Mouse (Mus musculus) heart, adult 2 months (tissue): ENCODE data around the gene 9130023H24Rik. TPM values are rescaled to one million over a fixed set of nuclear protein-coding genes. Genes with fewer than 3 reads are reported as not detected.

Experiments used
- DNase-seq, 2 experiments: peaks; one replicate each; pipeline ENCODE4 v3.0.0; 2021
- H3K27ac ChIP-seq: fragments of 200-600 bp; 2 replicates; pipeline ENCODE4 v1.8.1; 2022
- H3K27me3 ChIP-seq: fragments of 200-500 bp; 2 replicates; pipeline ENCODE4 v1.6.1; 2012; ENCODE audit warnings: mild to moderate bottlenecking, low read length, inconsistent platforms, mixed read lengths; ENCODE audit not compliant: control insufficient read depth, insufficient read depth
- H3K36me3 ChIP-seq: fragments of 200-500 bp; 2 replicates; pipeline ENCODE4 v1.6.1; 2012; ENCODE audit warnings: low read length, inconsistent platforms; ENCODE audit not compliant: control insufficient read depth, insufficient read depth
- H3K4me1 ChIP-seq: fragments of 200-500 bp; 2 replicates; pipeline ENCODE4 v1.6.1; 2011; ENCODE audit warnings: low read length; ENCODE audit not compliant: control insufficient read depth, insufficient read depth
- H3K4me3 ChIP-seq: fragments of 200-600 bp; 2 replicates; pipeline ENCODE4 v1.8.1; 2022
- H3K79me2 ChIP-seq: fragments of 200-500 bp; replicated peaks from 2 replicates; pipeline ENCODE4 v1.6.1; 2012; ENCODE audit warnings: mild to moderate bottlenecking, inconsistent platforms, low read length, moderate library complexity, mixed read lengths; ENCODE audit not compliant: control insufficient read depth, insufficient read depth
- H3K9ac ChIP-seq: fragments of 200-500 bp; 2 replicates; pipeline ENCODE4 v1.6.1; 2012; ENCODE audit warnings: low read depth, mild to moderate bottlenecking, control low read depth, inconsistent platforms, low read length, mixed read lengths
- CTCF ChIP-seq: fragments of 200-600 bp; IDR thresholded peaks from 2 replicates; pipeline ENCODE4 v1.8.1; 2022; ENCODE audit warnings: antibody characterized with exemption, mild to moderate bottlenecking, moderate library complexity
- EP300 ChIP-seq: fragments of 200-500 bp; IDR thresholded peaks from 2 replicates; pipeline ENCODE4 v1.6.1; 2011; ENCODE audit warnings: low read depth, low read length, control low read depth; ENCODE audit not compliant: insufficient read depth
- POLR2A ChIP-seq: fragments of 200-500 bp; IDR thresholded peaks from 2 replicates; pipeline ENCODE4 v1.6.1; 2011; ENCODE audit warnings: mild to moderate bottlenecking, low read depth, low read length, control low read depth; ENCODE audit not compliant: insufficient read depth
- WGBS: fragments of 180-500 bp; shearing (Covaris S2); methylation state at CpG from one replicate; pipeline ENCODE4 v1.1.7; 2018; 5-methylcytosine and 5-hydroxymethylcytosine counted together
- intact Hi-C: fragments of 180-260 bp; cut with DNase I; formaldehyde crosslinking; loops from one replicate; pipeline ENCODE4 v1.15.1; 2025
- polyA plus RNA-seq: library from polyadenylated mRNA; depleted of rRNA; stranded (reverse); fragments of >200 nt; gene quantifications from 2 replicates; pipeline ENCODE4 v1.2.3, GENCODE M21; 2012
- total RNA-seq, 2 experiments: library from RNA; stranded (reverse); gene quantifications; 2 replicates each; pipeline ENCODE4 v1.2.3; 2021

The 9130023H24Rik gene
- total and polyA plus RNA-seq, 3 experiments: 1.7 to 3.6 (median 3.2) TPM

DNA sequence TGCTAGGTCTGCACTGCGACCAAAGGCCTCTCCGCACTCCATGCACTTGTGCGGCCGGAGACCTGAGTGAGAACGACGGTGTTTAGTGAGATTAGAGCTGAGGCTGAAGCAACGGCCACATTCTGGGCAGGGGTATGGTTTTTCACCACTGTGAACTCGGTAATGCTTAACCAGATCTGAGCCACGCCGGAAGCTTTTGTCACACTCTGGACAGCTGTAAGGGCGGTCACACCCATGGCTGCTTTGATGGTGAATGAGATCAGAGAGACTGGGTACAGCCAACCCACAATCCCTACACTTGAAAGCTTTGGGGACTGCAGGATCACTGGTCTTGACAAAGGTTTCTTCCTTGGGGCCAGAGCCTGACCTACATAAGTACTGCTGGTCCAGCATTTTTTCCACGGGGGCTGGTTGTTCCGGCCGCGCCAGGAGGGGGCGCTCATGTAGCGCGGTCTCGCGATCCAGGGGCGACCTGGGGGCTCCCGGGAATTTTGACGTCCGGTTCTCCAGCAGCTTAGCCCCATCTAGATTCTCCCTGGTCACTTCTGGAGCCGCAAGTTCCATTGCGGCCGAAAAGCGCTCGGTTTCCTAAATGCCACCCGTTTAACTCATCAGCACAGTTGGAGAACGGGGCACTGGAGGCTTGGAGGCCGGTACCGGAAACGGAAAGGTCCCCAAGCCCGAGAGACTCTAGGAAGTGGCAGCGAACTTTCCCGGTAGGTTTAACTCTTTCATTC lies 807 bp downstream of the 9130023H24Rik start, which contains the start of gene Armc5:
Gene Armc5 (plus strand): TSS at position 487 of the 737 bp plus-strand sequence.
- WGBS: 23% methylated on average over 37 of the region's 37 CpGs
- H3K9ac ChIP-seq: peak within 1 kb of the TSS; percentile 91
- TF ChIP-seq POLR2A (no peak), CTCF (peak; percentile 99)
- peak; percentile 89 to 92 for DNase-seq
- peak within 1 kb of the TSS; percentile 100 for H3K27ac ChIP-seq
- H3K36me3 ChIP-seq: no peaks in the 10 kb centered on the region
- H3K79me2 ChIP-seq: no peaks in the 10 kb centered on the region
- H3K27me3 ChIP-seq: no peaks in the 10 kb centered on the region
- H3K4me1 ChIP-seq: peaks cover 4% of the 10 kb centered on the region
- peak within 1 kb of the TSS; percentile 99 for H3K4me3 ChIP-seq
- intact Hi-C loops: loop anchor here (1.0 to 5.0 kb wide), 3 partner anchors 62 to 225 kb away; partner anchors contain the start of genes BC017158 and Tial1

DNA sequence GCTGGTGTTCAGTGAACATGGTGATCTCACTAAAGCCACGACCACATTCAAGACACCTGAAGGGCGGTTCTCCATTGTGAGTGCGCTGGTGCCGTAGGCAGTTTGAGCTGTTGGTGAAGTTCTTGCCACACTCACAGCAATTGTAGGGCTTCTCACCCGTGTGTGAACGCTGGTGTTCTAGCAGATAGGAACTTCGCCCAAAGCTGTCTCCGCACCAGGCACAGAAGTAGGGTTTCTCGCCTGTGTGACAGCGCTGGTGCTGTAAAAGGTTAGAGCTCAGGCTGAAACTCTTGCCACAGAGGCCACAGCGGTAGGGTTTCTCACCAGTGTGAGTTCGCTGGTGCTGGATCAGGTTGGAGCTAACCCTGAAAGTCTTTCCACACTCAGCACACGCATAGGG lies 1.4 kb downstream of the 9130023H24Rik start:
- Histone ChIP-seq H3K4me3 (no peak overlapping the region), H3K9ac (no peak overlapping the region), H3K27me3 (no peaks in the 10 kb centered on the region), H3K36me3 (no peaks in the 10 kb centered on the region), H3K27ac (peak overlapping the region; percentile 100), H3K4me1 (peaks cover 4% of the 10 kb centered on the region), H3K79me2 (no peaks in the 10 kb centered on the region)
- TF ChIP-seq CTCF (no peak), POLR2A (no peak), EP300 (no peak)
- peak in 1 of 2 experiments; percentile 22 for DNase-seq
- WGBS: 93% methylated on average over 13 of the region's 13 CpGs
- intact Hi-C loops: loop anchor here (2.0 to 5.0 kb wide), 2 partner anchors 62 to 226 kb away; partner anchors contain the start of genes BC017158 and Tial1

DNA sequence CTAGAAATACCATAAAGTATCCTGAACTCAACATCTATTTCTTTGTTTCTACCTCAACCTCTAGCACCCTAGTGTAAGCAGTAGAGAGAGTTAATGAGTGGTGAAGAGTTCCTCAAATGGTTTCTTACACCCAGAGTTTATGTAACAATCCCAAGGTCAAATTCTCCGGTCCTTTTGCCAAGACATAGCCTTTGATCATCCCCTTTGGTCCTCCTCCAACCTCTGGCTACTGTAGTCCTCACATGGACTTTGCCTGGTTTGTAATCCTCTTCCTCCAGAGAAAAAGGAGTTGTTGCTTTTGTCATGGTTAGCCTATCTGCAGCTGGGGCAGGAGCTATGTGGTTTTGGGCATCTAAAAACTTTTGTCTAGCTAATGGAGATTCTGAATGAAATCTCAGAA lies 2.4 kb downstream of the 9130023H24Rik start:
- no peak overlapping the region for H3K9ac ChIP-seq
- H3K27me3 ChIP-seq: no peaks in the 10 kb centered on the region
- intact Hi-C loops: loop anchor here (5.0 kb wide), 1 partner anchor 227 kb away; the partner anchor contains the start of gene Tial1
- peaks cover 4% of the 10 kb centered on the region for H3K4me1 ChIP-seq
- H3K79me2 ChIP-seq: no peaks in the 10 kb centered on the region
- H3K27ac ChIP-seq: no peak overlapping the region
- no peak overlapping the region for H3K4me3 ChIP-seq
- no peak for TF ChIP-seq EP300
- TF ChIP-seq POLR2A: no peak
- no peak for TF ChIP-seq CTCF
- 40% methylated on average over 1 of the region's 1 CpGs for WGBS
- DNase-seq: no peak
- no peaks in the 10 kb centered on the region for H3K36me3 ChIP-seq

DNA sequence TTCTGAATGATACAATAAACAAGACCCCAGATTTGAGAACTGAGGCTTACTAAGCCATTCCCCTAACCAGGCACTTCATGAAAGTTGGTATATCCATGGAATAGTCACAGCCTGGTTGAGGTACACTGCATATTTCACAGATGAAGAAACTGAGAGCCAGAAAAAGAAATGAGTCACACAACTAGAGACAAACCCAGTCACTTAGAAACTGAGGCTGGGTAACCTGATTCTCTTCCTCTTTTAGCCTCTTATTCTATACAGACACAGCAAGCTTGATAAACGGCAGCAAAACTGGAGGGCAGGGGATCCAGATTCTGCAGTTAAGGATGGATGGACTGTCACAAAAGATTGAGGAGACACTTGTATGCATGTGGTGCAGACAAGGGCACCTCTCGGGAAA lies 3.0 kb downstream of the 9130023H24Rik start:
- no peak for TF ChIP-seq EP300
- TF ChIP-seq CTCF: no peak
- no peak for TF ChIP-seq POLR2A
- Histone ChIP-seq H3K4me1 (peaks cover 4% of the 10 kb centered on the region), H3K9ac (no peak overlapping the region), H3K27ac (no peak overlapping the region), H3K4me3 (no peak overlapping the region), H3K79me2 (no peaks in the 10 kb centered on the region), H3K36me3 (no peaks in the 10 kb centered on the region), H3K27me3 (no peaks in the 10 kb centered on the region)
- 86% methylated on average over 2 of the region's 2 CpGs for WGBS
- no peak for DNase-seq
- intact Hi-C loops: loop anchor here (5.0 kb wide), 1 partner anchor 228 kb away; the partner anchor contains the start of gene Tial1

DNA sequence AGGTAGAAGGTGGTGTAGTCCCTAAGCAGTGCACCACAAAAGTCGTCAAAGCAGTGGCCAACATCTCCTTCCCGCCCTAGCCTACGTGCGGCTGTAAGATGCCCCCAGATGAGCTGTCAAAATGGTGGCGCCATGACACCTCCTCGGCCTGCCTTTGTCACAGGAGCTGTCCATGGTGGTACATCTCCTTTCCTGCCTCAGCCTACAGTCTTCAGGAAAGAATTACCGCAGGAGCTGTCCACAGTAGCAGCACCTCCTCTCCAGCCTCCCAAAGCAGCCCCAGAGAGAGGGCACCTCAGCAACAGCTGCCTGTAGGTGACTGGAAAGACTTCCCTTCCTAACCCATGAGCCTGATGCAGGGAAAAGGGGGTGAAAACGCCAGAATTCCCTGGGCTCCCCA lies 6.1 kb downstream of the 9130023H24Rik start:
- Histone ChIP-seq H3K27ac (no peak overlapping the region), H3K79me2 (no peaks in the 10 kb centered on the region)
- intact Hi-C loops: no loop called here

DNA sequence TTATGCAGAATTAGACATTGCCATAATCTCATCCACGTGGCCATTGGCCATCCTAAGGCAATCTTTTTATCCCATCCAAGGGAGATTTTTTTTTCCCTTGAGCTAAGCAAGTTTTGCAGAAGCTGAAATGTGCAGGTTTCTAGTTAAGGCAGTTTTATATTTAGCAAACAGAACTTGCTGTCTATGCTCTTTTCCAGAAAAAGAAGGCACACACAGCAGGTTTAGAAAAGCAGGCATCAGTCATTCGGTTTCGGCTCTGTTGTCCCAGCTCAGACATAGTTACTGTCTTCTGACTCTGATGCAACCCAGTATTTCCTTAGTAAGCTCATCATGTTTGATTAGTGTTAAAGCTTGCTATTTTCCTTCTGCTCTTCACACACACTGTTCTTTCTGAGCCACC lies 16.9 kb downstream of the 9130023H24Rik start:
- intact Hi-C loops: no loop called here
- no peak for DNase-seq
- no peaks in the 10 kb centered on the region for H3K27me3 ChIP-seq
- TF ChIP-seq EP300 (no peak), CTCF (no peak), POLR2A (no peak)
- no peaks in the 10 kb centered on the region for H3K36me3 ChIP-seq
- no peaks in the 10 kb centered on the region for H3K79me2 ChIP-seq
- no peak overlapping the region for H3K9ac ChIP-seq
- 91% methylated on average over 3 of the region's 3 CpGs for WGBS
- H3K4me3 ChIP-seq: no peak overlapping the region
- H3K27ac ChIP-seq: no peak overlapping the region
- H3K4me1 ChIP-seq: no peaks in the 10 kb centered on the region

More for the DNA sequence above, 6.1 kb downstream of the 9130023H24Rik start:
- no peak for DNase-seq
- no peaks in the 10 kb centered on the region for H3K27me3 ChIP-seq
- no peak for TF ChIP-seq CTCF
- TF ChIP-seq POLR2A: no peak
- no peak for TF ChIP-seq EP300
- no peak overlapping the region for H3K4me3 ChIP-seq
- WGBS: 36% methylated on average over 8 of the region's 8 CpGs
- no peak overlapping the region for H3K9ac ChIP-seq
- H3K4me1 ChIP-seq: peaks cover 2% of the 10 kb centered on the region
- H3K36me3 ChIP-seq: no peaks in the 10 kb centered on the region
